Mouse (Mus musculus) testis, postnatal 10 days (tissue): ENCODE data around the gene Pcnt.

ENCODE experiments used
- DNase-seq: peaks from one replicate; pipeline ENCODE4 v3.0.0; 2021; ENCODE audit warnings: low spot score

Pcnt gene

GRCm38 (mm10) chr10:76316194-76316593 is 126.4 kb downstream of the Pcnt start:
- no peak for DNase-seq

GRCm38 (mm10) chr10:76306738-76307137 is 135.8 kb downstream of the Pcnt start:
- DNase-seq, result no peak
